In the genomic region with DNA sequence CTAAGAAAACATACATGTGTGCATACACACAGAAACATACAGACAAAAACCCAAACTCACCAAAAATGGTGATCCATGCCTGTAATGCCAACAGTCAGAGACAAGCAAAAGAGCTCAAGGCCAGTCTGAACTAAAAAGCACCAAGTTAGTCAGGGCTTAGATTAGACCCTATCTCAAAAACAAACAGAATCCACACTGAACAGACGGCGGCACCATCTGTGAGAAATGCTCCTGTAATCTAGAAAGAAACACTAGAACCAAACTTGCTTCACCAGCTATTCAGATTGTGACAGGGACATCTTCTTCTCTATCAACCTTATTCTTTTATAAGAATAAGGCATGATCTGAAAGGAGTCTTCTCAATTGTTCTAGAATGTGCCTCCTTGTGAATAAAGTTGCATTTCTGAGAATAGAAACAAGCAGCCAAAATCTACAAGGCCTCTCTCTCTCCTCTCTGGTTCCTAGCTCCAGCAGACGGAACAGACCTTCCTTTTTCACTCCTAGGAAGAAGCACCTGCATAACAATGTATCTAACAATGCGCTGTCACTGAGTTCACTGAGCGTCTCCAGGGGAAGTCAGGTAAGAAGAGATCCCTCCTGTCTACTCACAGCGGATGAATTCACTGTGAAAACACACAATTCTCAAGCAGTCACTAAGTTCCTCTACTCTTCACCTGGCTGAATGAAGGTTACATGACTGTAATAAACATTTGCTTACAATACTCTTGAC, we compare ENCODE assay signal across 15 mouse cellular contexts. TPM values are rescaled to one million over a fixed set of nuclear protein-coding genes. Genes with fewer than 3 reads are reported as not detected.
DNase-seq lines count a peak whose midpoint lies in the region; ATAC-seq and TF ChIP-seq lines count a peak whose summit lies in the region.
"Had no signal": no experiment of that assay in that cellular context is flagged by ENCODE, and none has a peak within 500 bp of the region (broad histone marks: within the 10 kb centered on the region; RNA-seq: fewer than 3 reads in every experiment).

No protein-coding gene starts in this region.

- peaks cover 32% of the 10 kb centered on the region for H3K4me1 ChIP-seq in midbrain, embryonic 13.5 days (replicated peaks)
- peaks cover 28% of the 10 kb centered on the region for H3K4me1 ChIP-seq in midbrain, embryonic 15.5 days
- no peaks in the 10 kb centered on the region for H3K4me1 ChIP-seq in stomach, postnatal 0 days (replicated peaks; ENCODE audit: control insufficient read depth, insufficient read depth)

- ATAC-seq in midbrain, embryonic 13.5 days = no peak
- ATAC-seq in midbrain, embryonic 15.5 days (replicated peaks) = no peak
- ATAC-seq in stomach, postnatal 0 days (ENCODE audit: low FRiP score, low TSS enrichment) = no peak

- 0 out of 2 replicates have a peak overlapping the region, but pooled peaks have one; percentile 25 for H3K4me2 ChIP-seq in midbrain, embryonic 13.5 days (replicated peaks)
- H3K4me2 ChIP-seq in midbrain, embryonic 15.5 days = no peak overlapping the region; the same call in 1 of the 2 replicates
- no peak overlapping the region for H3K4me2 ChIP-seq in stomach, postnatal 0 days (replicated peaks; ENCODE audit: low read depth)
- H3K4me2 ChIP-seq: heart, embryonic 15.5 days; liver, embryonic 15.5 days had no signal

- H3K27ac ChIP-seq in midbrain, embryonic 13.5 days = no peak overlapping the region
- no peak overlapping the region for H3K27ac ChIP-seq in midbrain, embryonic 15.5 days
- no peak overlapping the region for H3K27ac ChIP-seq in stomach, postnatal 0 days (replicated peaks)
- H3K27ac ChIP-seq: heart, embryonic 15.5 days; liver, embryonic 15.5 days had no signal

- H3K36me3 ChIP-seq in midbrain, embryonic 13.5 days = peaks cover 12% of the 10 kb centered on the region
- H3K36me3 ChIP-seq in midbrain, embryonic 15.5 days (replicated peaks) = no peaks in the 10 kb centered on the region
- no peaks in the 10 kb centered on the region for H3K36me3 ChIP-seq in stomach, postnatal 0 days (ENCODE audit: control insufficient read depth, insufficient read depth, low read length)

- no peak for TF ChIP-seq EP300 in stomach, postnatal 0 days (optimal IDR thresholded peaks at IDR 0.05)

- no peak overlapping the region for H3K9ac ChIP-seq in midbrain, embryonic 13.5 days (replicated peaks)
- no peak overlapping the region for H3K9ac ChIP-seq in midbrain, embryonic 15.5 days
- H3K9ac ChIP-seq in stomach, postnatal 0 days (ENCODE audit: low read length) = no peak overlapping the region
- H3K9ac ChIP-seq: heart, embryonic 15.5 days; liver, embryonic 15.5 days had no signal

- peak; percentile 38 to 62 for DNase-seq in cerebellum, postnatal 25 days
- no peak for DNase-seq in cerebellum, adult 9-10 months
- DNase-seq in layer of hippocampus, adult 8-10 months (ENCODE audit: low spot score in 2 of 2) = peak; percentile 32 to 73
- DNase-seq in telencephalon, adult 2 months (ENCODE audit: low read depth, low spot score) = peak; percentile 53
- no peak for DNase-seq in stomach, postnatal 0 days (ENCODE audit: low spot score)
- DNase-seq in thymus, postnatal 0 days (ENCODE audit: low spot score) = no peak
- DNase-seq: gastrocnemius, postnatal 10 days; kidney, adult 11 months; lung, postnatal 4 days had no signal

- no peaks in the 10 kb centered on the region for H3K9me3 ChIP-seq in midbrain, embryonic 13.5 days
- no peaks in the 10 kb centered on the region for H3K9me3 ChIP-seq in midbrain, embryonic 15.5 days
- H3K9me3 ChIP-seq in stomach, postnatal 0 days (ENCODE audit: control insufficient read depth, low read length) = no peaks in the 10 kb centered on the region
- H3K9me3 ChIP-seq: heart, embryonic 15.5 days; liver, embryonic 15.5 days had no signal

- H3K4me3 ChIP-seq in midbrain, embryonic 13.5 days (replicated peaks) = no peak overlapping the region
- H3K4me3 ChIP-seq in midbrain, embryonic 15.5 days = no peak overlapping the region
- no peak overlapping the region for H3K4me3 ChIP-seq in stomach, postnatal 0 days (ENCODE audit: low read depth, low read length)
- H3K4me3 ChIP-seq: heart, embryonic 15.5 days; liver, embryonic 15.5 days had no signal

- H3K27me3 ChIP-seq in midbrain, embryonic 13.5 days = no peaks in the 10 kb centered on the region
- H3K27me3 ChIP-seq in midbrain, embryonic 15.5 days (replicated peaks) = no peaks in the 10 kb centered on the region
- H3K27me3 ChIP-seq in stomach, postnatal 0 days (ENCODE audit: control insufficient read depth, insufficient read depth, low read length) = no peaks in the 10 kb centered on the region
- H3K27me3 ChIP-seq: heart, embryonic 15.5 days had no signal

- TF ChIP-seq CTCF in stomach, postnatal 0 days (IDR thresholded peaks at IDR 0.05; ENCODE audit: low read depth) = no peak

- 65% methylated on average over 6 of the region's 6 CpGs for WGBS in midbrain, embryonic 13.5 days
- 64% methylated on average over 6 of the region's 6 CpGs for WGBS in midbrain, embryonic 15.5 days
- WGBS in stomach, postnatal 0 days = 78% methylated on average over 6 of the region's 6 CpGs

RNA-seq across cellular contexts. Expression of gene Myef2, which starts 3.9 kb away (rescaled TPM):
- 244 and 271 TPM in 2 replicates for polyA plus RNA-seq in midbrain, embryonic 13.5 days (2015; fragmentation: Nextera tagmentation; extraction: Ambion mirVana)
- 184 and 201 TPM in 2 replicates for polyA plus RNA-seq in midbrain, embryonic 15.5 days (2015; fragmentation: Nextera tagmentation; extraction: Ambion mirVana)
- 10 to 100 TPM; 86.0 to 92.4 (median 89.1) TPM for total RNA-seq in layer of hippocampus, adult 8-10 months (2022)
- polyA plus RNA-seq in stomach, postnatal 0 days (2015; fragmentation: Nextera tagmentation; extraction: Ambion mirVana) = 20.2 and 22.1 TPM in 2 replicates
- polyA plus RNA-seq in thymus, postnatal 0 days (2015; fragmentation: Nextera tagmentation; extraction: Ambion mirVana) = 64.9 and 65.6 TPM in 2 replicates

RNA-seq across cellular contexts. Expression of gene Ctxn2, which starts 16.9 kb away (rescaled TPM):
- 4.2 and 5.0 TPM in 2 replicates for polyA plus RNA-seq in midbrain, embryonic 13.5 days (2015; fragmentation: Nextera tagmentation; extraction: Ambion mirVana)
- polyA plus RNA-seq in midbrain, embryonic 15.5 days (2015; fragmentation: Nextera tagmentation; extraction: Ambion mirVana) = 18.9 and 19.3 TPM in 2 replicates
- 10 to 100 TPM; 12.0 to 15.0 (median 13.5) TPM for total RNA-seq in layer of hippocampus, adult 8-10 months (2022)
- 0.28 and 0.33 TPM in 2 replicates for polyA plus RNA-seq in stomach, postnatal 0 days (2015; fragmentation: Nextera tagmentation; extraction: Ambion mirVana)
- not detected in 2 replicates for polyA plus RNA-seq in thymus, postnatal 0 days (2015; fragmentation: Nextera tagmentation; extraction: Ambion mirVana)
- total RNA-seq: adrenal gland, adult 18-20 months; gastrocnemius, postnatal 10 days had no signal
- polyA plus RNA-seq: heart, embryonic 15.5 days; liver, embryonic 15.5 days; spleen, adult 2 months had no signal

RNA-seq across cellular contexts. Expression of gene Slc12a1, which starts 32.8 kb away (rescaled TPM):
- polyA plus RNA-seq in midbrain, embryonic 13.5 days (2015; fragmentation: Nextera tagmentation; extraction: Ambion mirVana) = not detected in 2 replicates
- polyA plus RNA-seq in midbrain, embryonic 15.5 days (2015; fragmentation: Nextera tagmentation; extraction: Ambion mirVana) = not detected in 2 replicates
- total RNA-seq in layer of hippocampus, adult 8-10 months (2022) = under 1 TPM in 3 of 4 experiments, not detected in 1; 0.10 to 0.27 (median 0.25) TPM
- polyA plus RNA-seq in stomach, postnatal 0 days (2015; fragmentation: Nextera tagmentation; extraction: Ambion mirVana) = not detected in 2 replicates
- 0.04 and 0.08 TPM in 2 replicates for polyA plus RNA-seq in thymus, postnatal 0 days (2015; fragmentation: Nextera tagmentation; extraction: Ambion mirVana)
- total RNA-seq: adrenal gland, adult 18-20 months; gastrocnemius, postnatal 10 days had no signal
- polyA plus RNA-seq: heart, embryonic 15.5 days; liver, embryonic 15.5 days had no signal

RNA-seq across cellular contexts. Expression of gene Slc24a5, which starts 51.6 kb away (rescaled TPM):
- 5.6 and 5.7 TPM in 2 replicates for polyA plus RNA-seq in midbrain, embryonic 13.5 days (2015; fragmentation: Nextera tagmentation; extraction: Ambion mirVana)
- polyA plus RNA-seq in midbrain, embryonic 15.5 days (2015; fragmentation: Nextera tagmentation; extraction: Ambion mirVana) = 4.0 and 4.8 TPM in 2 replicates
- 1 to 10 TPM in 3 of 4 experiments, under 1 TPM in 1; 0.69 to 1.4 (median 1.3) TPM for total RNA-seq in layer of hippocampus, adult 8-10 months (2022)
- 0.62 and 0.73 TPM in 2 replicates for polyA plus RNA-seq in stomach, postnatal 0 days (2015; fragmentation: Nextera tagmentation; extraction: Ambion mirVana)
- polyA plus RNA-seq in thymus, postnatal 0 days (2015; fragmentation: Nextera tagmentation; extraction: Ambion mirVana) = 0.80 and 1.3 TPM in 2 replicates

Comparison
In these comparisons a context has a peak if more than half of its experiments do, and no peak if none do; other contexts are left out.
1. DNase-seq: peak in cerebellum, postnatal 25 days (2 of 2), layer of hippocampus, adult 8-10 months (2 of 2) and telencephalon, adult 2 months (single experiment); none in cerebellum, adult 9-10 months (single experiment), stomach, postnatal 0 days (single experiment) and thymus, postnatal 0 days (single experiment).